Comparison of ENCODE assay signal across 9 mouse cellular contexts in the genomic region with DNA sequence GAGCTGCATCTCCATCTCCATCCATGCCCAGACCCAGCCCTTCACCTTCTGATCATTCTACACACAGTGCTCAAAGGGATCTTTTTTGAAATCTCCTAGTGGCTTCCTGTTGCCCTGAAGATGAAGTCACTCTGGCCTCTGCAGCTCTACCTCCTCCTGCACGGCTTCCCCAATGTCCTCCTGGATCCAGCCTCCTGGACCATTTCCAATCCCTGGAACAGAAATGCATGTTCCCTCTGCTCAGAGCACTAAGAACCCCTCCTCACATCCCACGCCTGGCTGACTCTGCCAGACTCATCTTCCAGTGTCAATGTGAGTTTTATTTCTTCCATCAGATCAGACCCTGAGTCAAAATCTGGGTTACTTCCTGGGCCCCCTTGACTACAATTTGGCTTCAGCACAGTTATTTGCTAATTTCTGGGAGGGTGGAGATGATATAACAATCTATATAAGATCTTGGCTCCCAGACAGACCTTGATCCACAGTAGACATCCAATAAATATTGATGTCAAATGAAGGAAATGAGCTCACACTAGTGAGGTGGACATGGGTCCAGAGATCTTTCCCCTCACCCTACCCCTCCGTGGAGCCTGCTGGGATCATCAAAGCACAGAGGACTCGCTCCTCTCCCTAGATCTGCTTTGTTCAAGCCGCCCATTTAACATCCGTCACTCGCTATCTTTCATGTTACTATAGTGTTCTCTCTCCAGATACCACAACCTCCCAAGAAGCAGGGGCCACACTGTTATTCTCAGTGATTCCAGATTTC. TPM values are rescaled to one million over a fixed set of nuclear protein-coding genes. Genes with fewer than 3 reads are reported as not detected.
DNase-seq lines count a peak whose midpoint lies in the region; ATAC-seq lines count a peak whose summit lies in the region.
"Had no signal": no experiment of that assay in that cellular context is flagged by ENCODE, and none has a peak within 500 bp of the region (broad histone marks: within the 10 kb centered on the region; RNA-seq: fewer than 3 reads in every experiment).

No protein-coding gene starts in this region.

- no peaks in the 10 kb centered on the region for H3K9me3 ChIP-seq in liver, embryonic 12.5 days (replicated peaks)
- no peaks in the 10 kb centered on the region for H3K9me3 ChIP-seq in heart, embryonic 12.5 days (replicated peaks)
- H3K9me3 ChIP-seq: heart, embryonic 13.5 days had no signal

- WGBS in liver, embryonic 12.5 days (ENCODE audit: insufficient replicate concordance) = 68% methylated on average over 7 of the region's 7 CpGs
- 66% methylated on average over 7 of the region's 7 CpGs for WGBS in heart, embryonic 12.5 days

- no peak overlapping the region for H3K9ac ChIP-seq in liver, embryonic 12.5 days
- no peak overlapping the region for H3K9ac ChIP-seq in heart, embryonic 12.5 days
- H3K9ac ChIP-seq: heart, embryonic 13.5 days had no signal

- H3K27ac ChIP-seq in liver, embryonic 12.5 days = no peak overlapping the region
- H3K27ac ChIP-seq in heart, embryonic 12.5 days (ENCODE audit: poor library complexity, severe bottlenecking) = no peak overlapping the region

- no peak overlapping the region for H3K4me3 ChIP-seq in liver, embryonic 12.5 days
- no peak overlapping the region for H3K4me3 ChIP-seq in heart, embryonic 12.5 days
- H3K4me3 ChIP-seq: heart, embryonic 13.5 days; myocyte had no signal

- H3K4me1 ChIP-seq in liver, embryonic 12.5 days = no peaks in the 10 kb centered on the region
- H3K4me1 ChIP-seq in heart, embryonic 12.5 days (replicated peaks) = peaks cover 13% of the 10 kb centered on the region

- H3K27me3 ChIP-seq in liver, embryonic 12.5 days (replicated peaks) = 0 out of 2 replicates have a peak, but pooled peaks cover 3% of the 10 kb centered on the region
- H3K27me3 ChIP-seq in heart, embryonic 12.5 days (replicated peaks) = no peaks in the 10 kb centered on the region; the same call in 1 of the 2 replicates
- H3K27me3 ChIP-seq: heart, embryonic 13.5 days had no signal

- no peak for ATAC-seq in liver, embryonic 12.5 days
- ATAC-seq in heart, embryonic 12.5 days (ENCODE audit: insufficient number of reproducible peaks, low FRiP score) = no peak

- H3K36me3 ChIP-seq in liver, embryonic 12.5 days = no peaks in the 10 kb centered on the region
- H3K36me3 ChIP-seq in heart, embryonic 12.5 days = no peaks in the 10 kb centered on the region
- H3K36me3 ChIP-seq: heart, embryonic 13.5 days had no signal

- peak; percentile 58 to 61 for DNase-seq in left cerebral cortex, adult 18-20 months (ENCODE audit: low spot score in 2 of 2)
- DNase-seq in left cerebral cortex, adult 11 months (ENCODE audit: low spot score) = no peak
- peak; percentile 57 to 64 for DNase-seq in cerebellum, adult 18-20 months
- DNase-seq in cerebellum, postnatal 36 days = peak; percentile 44 to 52
- peak; percentile 28 for DNase-seq in lung, postnatal 14 days

- no peak overlapping the region for H3K4me2 ChIP-seq in liver, embryonic 12.5 days
- no peak overlapping the region for H3K4me2 ChIP-seq in heart, embryonic 12.5 days
- H3K4me2 ChIP-seq: heart, embryonic 13.5 days had no signal

RNA-seq across cellular contexts. Expression of gene Tmod2, which starts 10.8 kb away (rescaled TPM):
- total RNA-seq in left cerebral cortex, adult 18-20 months (2021) = 100 to 1,000 TPM; 333 to 352 TPM
- polyA plus RNA-seq in liver, embryonic 12.5 days (2016; fragmentation: Nextera tagmentation; extraction: Ambion mirVana) = 0.69 and 1.0 TPM in 2 replicates
- 4.9 and 5.0 TPM in 2 replicates for polyA plus RNA-seq in heart, embryonic 12.5 days (2016; fragmentation: Nextera tagmentation; extraction: Ambion mirVana)

RNA-seq across cellular contexts. Expression of gene Lysmd2, which starts 25.2 kb away (rescaled TPM):
- 10 to 100 TPM; 67.1 to 67.7 TPM for total RNA-seq in left cerebral cortex, adult 18-20 months (2021)
- polyA plus RNA-seq in liver, embryonic 12.5 days (2016; fragmentation: Nextera tagmentation; extraction: Ambion mirVana) = 6.0 and 6.4 TPM in 2 replicates
- 17.8 and 18.8 TPM in 2 replicates for polyA plus RNA-seq in heart, embryonic 12.5 days (2016; fragmentation: Nextera tagmentation; extraction: Ambion mirVana)

RNA-seq across cellular contexts. Expression of gene Tmod3, which starts 40.9 kb away (rescaled TPM):
- 10 to 100 TPM; 43.1 to 54.8 TPM for total RNA-seq in left cerebral cortex, adult 18-20 months (2021)
- polyA plus RNA-seq in liver, embryonic 12.5 days (2016; fragmentation: Nextera tagmentation; extraction: Ambion mirVana) = 37.6 and 39.0 TPM in 2 replicates
- 74.6 and 81.0 TPM in 2 replicates for polyA plus RNA-seq in heart, embryonic 12.5 days (2016; fragmentation: Nextera tagmentation; extraction: Ambion mirVana)
